Mouse (Mus musculus) frontal cortex, postnatal 14 days (tissue): ENCODE results near the gene Htra1.
A peak's percentile ranks its signal among the peaks of the same experiment; 100 is the strongest.

Source experiments
- DNase-seq, 2 experiments: peaks; one replicate each; pipeline ENCODE4 v3.0.0; 2022; ENCODE audit warnings: low spot score in 2 of 2

Gene Htra1

GRCm38 (mm10) chr7:130935421-130935792, 504 bp upstream of the Htra1 start:
- DNase-seq, result no peak

DNA sequence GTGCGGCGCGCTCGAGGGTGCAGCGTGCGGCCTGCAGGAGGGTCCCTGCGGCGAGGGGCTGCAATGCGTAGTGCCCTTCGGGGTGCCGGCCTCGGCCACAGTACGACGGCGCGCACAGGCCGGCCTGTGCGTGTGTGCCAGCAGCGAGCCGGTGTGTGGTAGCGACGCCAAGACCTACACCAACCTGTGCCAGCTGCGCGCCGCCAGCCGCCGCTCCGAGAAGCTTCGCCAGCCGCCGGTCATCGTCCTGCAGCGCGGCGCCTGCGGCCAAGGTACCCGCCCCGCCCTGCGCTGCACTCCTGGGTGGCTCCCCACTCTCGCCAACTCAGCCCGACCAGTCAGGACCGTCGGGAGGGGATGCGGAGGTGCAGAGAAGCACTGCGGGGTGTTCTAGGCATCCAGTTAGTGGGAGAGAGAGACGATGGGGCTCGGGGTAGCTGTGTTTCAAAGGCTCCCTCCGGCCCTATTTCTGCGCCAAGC, 601 bp downstream of the Htra1 start:
- DNase-seq, result no peak

GRCm38 (mm10) chr7:130937266-130937841, 1.4 kb downstream of the Htra1 start:
- DNase-seq, result no peak

DNA sequence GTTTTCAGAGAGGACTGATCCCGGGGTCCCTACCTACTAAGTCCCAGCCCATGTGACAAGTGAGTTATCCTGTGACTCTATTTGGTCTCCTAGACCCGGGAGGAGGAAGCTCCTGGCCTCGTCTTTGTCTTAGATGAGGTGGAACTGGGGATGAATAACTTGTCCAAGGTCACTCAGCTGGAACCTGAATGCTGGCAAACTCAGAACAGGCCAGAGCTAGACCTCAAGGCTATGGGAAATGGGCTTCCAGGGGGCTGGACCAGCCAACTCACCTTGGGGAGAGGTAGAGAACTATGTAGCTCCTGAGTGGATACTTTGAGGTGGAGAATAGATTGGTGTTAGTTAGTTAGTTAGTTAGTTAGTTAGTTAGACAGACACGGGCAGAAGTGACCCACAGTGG, 2.1 kb downstream of the Htra1 start:
- no peak for DNase-seq

- no peak for DNase-seq
Measured at GRCm38 (mm10) chr7:130938896-130939295, 3.0 kb downstream of the Htra1 start.

DNA sequence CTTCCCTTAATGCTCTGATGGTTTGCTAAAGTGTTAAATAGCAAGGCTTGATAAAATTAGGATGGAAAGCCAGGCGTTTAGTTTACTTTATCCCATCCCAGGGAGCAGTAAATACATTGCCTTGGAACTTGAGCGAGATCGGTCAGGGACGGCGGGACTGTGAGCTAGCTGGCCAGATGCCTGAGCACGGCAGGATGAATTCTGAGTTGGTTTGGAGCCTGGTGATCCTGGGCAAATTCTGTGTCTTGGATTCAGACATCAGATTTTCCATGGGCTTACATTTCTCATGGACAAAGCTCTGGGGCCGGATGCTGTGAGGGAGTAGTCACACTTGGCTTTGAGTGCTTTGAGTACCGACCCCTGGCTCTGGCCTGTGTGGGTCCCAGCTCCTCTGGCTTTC, 4.8 kb downstream of the Htra1 start:
- no peak for DNase-seq

DNA sequence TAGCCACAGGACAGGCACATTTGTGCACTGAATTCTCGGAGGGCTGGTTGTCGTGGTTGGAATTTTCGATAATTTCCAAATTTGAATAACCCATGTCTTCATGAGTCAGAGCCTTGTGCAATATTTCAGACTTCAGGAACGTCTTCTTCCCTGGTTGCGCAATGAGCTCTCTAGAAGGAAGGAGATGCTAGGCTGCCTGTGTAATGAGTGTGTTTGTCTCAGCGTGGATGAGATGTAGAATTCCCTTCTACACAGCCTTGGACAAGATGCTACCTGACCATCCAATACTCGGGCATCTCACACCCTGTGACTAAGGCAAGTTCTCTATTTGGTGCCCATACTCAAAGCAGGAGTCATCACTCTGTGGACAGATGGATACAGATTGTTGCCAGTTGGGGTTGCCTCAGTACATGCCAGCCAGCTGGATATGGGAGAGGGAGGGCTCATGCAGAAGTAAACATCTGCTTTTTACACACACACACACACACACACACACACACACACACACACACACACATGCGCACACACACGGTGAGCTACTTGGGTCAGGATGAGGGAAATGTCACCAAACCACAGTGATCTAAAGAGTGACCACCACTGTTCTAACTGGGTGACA, 7.5 kb downstream of the Htra1 start:
- DNase-seq, result no peak

DNA sequence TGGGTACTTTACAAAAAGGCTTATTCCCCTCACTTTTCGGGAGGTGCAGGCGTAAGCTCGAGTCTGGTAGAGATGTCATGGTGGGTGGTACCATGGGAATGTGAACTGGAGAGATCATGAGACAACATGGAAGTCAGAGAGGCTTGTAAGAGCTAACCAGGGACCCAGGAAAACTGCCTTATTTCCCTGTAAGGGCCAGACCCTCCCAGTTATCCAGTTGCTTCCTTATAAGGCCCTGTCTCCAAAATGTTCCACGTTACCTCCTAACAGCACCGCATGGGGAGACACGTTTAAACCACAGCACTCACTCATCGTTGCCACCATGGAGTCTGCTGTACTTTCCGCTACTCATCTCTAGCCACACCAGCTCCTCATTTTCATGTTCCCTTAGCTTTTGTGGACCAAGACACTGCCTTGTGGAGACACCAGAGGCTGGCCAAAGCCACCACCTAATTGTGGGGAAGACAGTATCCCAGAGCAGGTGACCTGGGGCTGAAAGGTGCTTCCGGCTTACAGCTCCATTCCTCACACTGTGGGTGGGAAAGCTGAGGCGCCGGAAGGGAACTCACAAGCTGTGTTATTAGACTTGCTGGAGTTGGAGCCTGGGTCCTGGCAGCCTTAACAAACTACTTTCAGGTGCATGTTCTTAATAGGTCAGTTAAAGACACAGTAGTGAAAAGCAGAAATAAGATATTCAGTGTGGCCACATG, 9.0 kb downstream of the Htra1 start:
- no peak for DNase-seq

DNA sequence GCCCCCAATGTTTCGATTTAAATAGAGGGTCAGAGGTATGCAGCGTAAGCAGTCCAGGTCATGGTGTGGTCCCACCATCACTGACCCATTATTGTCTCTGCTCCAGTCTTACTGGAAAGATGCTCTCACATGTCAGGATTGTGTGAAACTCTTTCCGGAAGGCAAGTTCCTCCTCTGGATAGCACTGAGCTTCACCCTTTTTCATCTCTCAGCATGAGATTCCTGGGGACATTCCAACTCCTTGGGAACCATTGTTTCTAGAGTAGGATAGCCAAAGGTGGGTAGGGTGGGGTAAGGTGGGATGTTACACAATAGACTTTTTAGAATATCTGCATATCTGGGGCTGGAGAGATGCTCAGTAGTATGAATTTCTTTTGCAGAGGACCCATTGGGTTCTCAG, 9.8 kb downstream of the Htra1 start:
- DNase-seq, result no peak

DNA sequence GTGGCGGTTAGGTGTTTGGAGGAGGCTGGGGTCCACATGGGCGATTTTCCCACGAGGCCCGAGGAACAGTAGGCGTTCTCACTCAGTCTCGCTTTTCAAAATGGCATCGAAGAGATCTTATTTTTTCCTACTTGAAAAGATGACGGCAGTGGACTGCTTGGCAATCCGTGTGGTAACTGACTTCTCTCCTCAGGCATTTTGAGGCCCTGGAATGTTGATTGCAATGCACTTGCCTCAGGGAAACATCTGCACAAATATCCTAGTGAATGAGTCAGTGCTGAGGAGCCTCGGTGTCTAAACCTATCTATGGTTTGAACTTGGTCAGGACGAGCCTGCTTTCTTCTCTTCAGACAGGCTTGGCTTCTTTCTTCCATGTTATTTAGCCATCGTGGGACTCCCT, 10.4 kb downstream of the Htra1 start:
- no peak for DNase-seq

- no peak for DNase-seq
Measured at GRCm38 (mm10) chr7:130948563-130949208, 12.8 kb downstream of the Htra1 start.

DNA sequence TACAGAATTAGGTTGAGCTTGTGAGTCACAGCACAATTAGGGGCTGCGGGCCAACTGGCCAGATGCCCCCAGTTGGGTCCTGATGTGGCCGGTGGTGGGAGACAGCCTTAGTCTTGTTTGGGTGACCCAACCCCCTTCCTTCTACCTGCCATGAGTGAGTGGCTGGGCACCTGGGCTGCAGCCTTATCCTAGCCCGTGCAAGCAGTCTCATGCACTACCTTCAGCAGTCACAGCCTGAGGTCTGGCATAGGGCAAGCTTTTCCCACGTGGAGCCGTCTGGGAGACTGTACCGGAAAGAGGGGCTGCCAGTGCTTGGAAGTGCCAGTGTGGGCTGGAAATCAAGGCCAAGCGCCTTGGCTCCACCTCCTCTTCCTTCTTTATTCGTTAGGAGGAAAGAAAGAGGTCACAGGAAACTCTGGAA, 13.4 kb downstream of the Htra1 start:
- peak in 1 of 2 experiments; percentile 53 for DNase-seq

DNA sequence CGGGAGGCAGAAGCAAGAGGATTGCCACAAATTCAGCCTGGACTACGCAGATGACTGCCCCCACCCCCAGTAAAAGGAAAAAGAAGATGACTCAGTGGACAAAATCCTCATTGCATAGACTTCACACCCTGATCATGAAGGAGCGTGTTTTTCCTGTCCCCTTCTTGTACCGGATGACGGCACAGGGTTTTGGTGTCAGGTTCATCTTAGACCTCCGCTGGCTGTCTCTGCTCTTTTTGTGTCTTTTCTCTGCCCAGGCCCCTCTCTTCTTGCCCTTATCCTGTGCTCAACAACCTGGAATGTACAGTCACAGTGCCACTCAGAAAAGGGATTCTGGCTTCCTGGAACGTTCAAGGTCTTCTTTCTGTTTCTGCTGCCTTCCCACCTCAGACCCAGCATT, 14.6 kb downstream of the Htra1 start:
- DNase-seq, result no peak

GRCm38 (mm10) chr7:130951004-130951403, 15.1 kb downstream of the Htra1 start:
- no peak for DNase-seq

DNA sequence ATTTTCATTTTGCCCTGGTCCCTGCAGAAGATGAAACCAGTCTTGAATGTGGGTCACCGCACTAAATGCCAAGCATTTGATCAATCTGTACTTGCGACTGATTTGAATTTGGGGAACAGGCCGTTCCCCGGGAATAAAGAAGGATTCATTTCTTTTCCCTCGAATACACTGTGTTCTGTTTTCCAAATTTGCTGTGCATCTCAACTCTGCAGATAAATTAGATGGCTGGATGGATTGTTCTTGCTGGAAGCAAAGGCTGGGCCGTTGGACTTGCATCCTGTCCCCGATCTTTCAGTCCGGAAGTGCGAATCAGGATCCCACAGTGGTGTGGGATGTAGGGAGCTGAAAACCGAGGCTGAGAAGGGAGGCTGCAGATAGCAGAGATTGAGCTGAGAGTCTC, 17.5 kb downstream of the Htra1 start:
- DNase-seq, result no peak

DNA sequence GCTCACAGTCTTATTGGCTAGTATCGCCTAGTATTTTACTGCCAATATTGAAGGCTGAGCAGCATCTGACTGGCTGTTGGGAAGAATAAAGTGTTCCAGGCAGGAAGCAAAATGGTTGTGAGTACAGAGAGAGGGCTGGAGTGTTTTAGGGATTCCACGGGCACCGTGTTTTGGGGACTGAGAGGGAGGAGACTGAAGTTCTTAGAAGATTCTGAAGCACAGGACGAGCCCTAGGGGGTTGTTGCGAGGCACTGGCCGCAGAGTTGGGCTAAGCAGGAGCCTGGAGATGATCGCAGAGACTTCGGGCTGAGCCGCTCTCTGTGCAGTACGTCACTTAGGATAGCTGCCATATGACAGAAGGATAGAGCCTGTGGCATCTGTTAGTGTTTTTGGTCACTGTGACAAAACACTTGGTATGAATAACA, 18.3 kb downstream of the Htra1 start:
- no peak for DNase-seq

DNA sequence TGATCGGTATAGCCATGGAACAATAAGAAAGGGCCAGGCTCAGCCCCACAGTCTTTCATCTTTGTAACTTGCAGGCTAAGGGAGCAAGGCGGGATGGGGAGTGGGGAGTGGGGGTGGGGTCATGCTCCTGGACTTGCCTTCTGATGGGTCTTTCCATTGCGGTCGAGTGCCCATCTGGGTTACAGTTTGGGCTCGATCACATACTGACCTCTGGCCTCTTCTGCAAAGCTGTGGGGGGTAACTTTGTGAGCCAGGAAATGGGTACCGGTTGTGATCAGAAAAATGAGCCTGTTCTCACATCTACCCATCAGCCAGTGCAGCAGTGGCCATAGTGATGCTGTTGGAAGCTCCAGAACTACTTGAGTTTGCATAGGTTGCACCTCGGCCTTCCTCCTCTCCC, 22.6 kb downstream of the Htra1 start:
- no peak for DNase-seq

DNA sequence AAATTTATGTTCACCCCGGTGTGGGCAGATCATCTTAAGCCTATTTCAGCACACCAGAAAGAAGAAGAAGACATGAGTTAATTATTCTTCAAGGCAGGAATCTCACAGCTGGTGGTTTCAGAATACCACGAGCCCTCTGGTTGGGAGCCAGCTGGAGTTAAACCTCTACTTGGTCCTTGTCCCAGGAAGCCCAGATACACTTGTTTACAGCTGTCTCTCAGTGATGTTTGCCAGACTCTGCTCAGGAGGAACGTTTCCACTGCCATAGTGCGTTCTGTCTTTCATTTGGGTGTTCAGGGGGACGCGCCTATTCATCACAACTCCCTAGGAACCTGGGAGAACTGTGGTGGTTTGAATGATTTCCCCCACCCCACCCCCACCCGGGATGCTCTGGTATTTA, 24.0 kb downstream of the Htra1 start:
- DNase-seq, result no peak

- DNase-seq, result no peak
Measured at GRCm38 (mm10) chr7:130961429-130961828, 25.5 kb downstream of the Htra1 start.

DNA sequence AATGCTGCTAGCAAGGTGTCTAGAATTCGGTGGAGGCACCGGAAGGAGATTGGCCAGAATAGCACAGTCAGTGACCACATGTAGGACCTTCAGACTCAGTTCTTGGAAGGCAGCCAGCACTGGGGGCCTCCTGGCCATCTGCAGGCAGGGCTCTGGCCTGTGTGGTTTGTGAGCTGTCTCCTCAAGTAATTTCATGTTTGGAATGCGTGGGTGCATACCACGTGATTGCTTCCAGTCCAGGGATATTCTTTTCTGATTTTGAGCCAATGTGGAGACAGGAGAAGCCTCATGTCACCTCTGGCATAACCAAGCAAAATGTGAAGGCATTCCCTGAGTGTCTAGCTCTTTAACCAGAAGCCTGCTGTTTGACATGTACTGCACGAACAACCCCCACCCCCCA, 28.8 kb downstream of the Htra1 start:
- no peak for DNase-seq

DNA sequence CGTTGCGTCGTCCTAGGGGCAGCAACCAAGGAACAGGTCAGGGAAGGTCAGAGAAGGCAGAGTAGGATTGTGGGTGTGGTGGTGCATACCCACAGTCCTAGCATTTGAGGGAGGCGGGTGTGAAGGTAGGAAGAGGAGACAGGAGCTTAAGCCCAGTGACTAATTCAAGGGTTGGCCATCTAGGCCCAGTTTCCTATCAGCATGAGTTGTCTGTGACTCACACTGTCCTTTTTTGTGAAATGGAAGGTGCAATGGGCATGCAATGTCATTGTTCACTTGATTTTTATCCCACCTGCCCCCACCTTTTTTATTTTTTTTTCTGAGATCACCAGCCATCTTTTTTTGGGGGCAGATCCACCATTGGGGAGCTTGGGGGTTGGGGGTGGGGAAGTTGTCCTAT, 29.5 kb downstream of the Htra1 start:
- DNase-seq, result no peak

DNA sequence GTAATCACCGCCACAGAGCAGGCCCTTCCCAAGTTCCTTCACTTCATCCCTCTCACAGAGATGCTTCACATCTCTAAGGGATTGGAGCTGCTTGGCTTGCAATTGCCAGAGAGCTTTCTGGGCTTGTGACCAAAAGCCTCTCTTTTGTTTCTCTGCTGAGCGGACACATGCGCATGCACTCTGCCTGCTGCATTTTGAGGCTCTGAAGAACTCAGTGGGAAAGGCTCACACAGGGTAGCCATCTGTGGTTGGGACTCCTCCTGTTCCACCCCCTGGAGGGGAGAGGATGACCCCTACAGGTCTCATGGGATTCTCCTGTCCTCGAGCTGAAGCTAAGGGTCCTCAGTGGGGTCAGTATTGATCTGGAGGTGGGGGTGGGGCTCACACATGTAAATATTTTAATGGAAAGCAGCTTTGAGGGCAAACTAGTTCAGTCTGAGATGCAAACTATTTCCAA, 30.0 kb downstream of the Htra1 start:
- DNase-seq, result peak in 1 of 2 experiments; percentile 40

- no peak for DNase-seq
Measured at GRCm38 (mm10) chr7:130966451-130966850, 30.5 kb downstream of the Htra1 start.
